Mouse (Mus musculus) forebrain, embryonic 15.5 days (tissue): ENCODE measurements at regions not wholly inside any gene's neighbourhood (a gene's known extent, or its start where the extent isn't known, plus 50 kb on each side); places are given as distances from the start of the nearest gene placed in this dataset.

Experiments used
- ATAC-seq: fragments of 200-750 bp; cut with Nextera tagmentation; replicated peaks from 2 replicates; pipeline ENCODE4 v1.8.0; 2017; ENCODE audit warnings: mild to moderate bottlenecking, moderate TSS enrichment, moderate library complexity
- H3K27ac ChIP-seq: fragments of 300-500 bp; sonication (generic); replicated peaks from 2 replicates; pipeline ENCODE4 v1.5.1; 2015; ENCODE audit warnings: mild to moderate bottlenecking, inconsistent platforms
- H3K27me3 ChIP-seq: fragments of 300-500 bp; sonication (generic); 2 replicates; pipeline ENCODE4 v1.6.1; 2015; ENCODE audit warnings: inconsistent platforms
- H3K36me3 ChIP-seq: fragments of 300-500 bp; sonication (generic); 2 replicates; pipeline ENCODE4 v1.6.1; 2015; ENCODE audit warnings: mild to moderate bottlenecking, inconsistent platforms
- H3K4me1 ChIP-seq: fragments of 300-500 bp; sonication (generic); 2 replicates; pipeline ENCODE4 v1.6.1; 2015; ENCODE audit warnings: inconsistent platforms
- H3K4me2 ChIP-seq: fragments of 300-500 bp; sonication (generic); replicated peaks from 2 replicates; pipeline ENCODE4 v1.6.1; 2015; ENCODE audit warnings: mild to moderate bottlenecking, inconsistent platforms
- H3K4me3 ChIP-seq: fragments of 300-500 bp; sonication (generic); 2 replicates; pipeline ENCODE4 v1.5.1; 2015; ENCODE audit warnings: mild to moderate bottlenecking, inconsistent platforms
- H3K9ac ChIP-seq: fragments of 300-500 bp; sonication (generic); replicated peaks from 2 replicates; pipeline ENCODE4 v1.6.1; 2015; ENCODE audit warnings: mild to moderate bottlenecking, inconsistent platforms
- H3K9me3 ChIP-seq: fragments of 300-500 bp; sonication (generic); 2 replicates; pipeline ENCODE4 v1.6.1; 2016; ENCODE audit warnings: inconsistent platforms
- WGBS: fragments of 180-500 bp; shearing (Covaris S2); methylation state at CpG from one replicate; pipeline ENCODE4 v1.1.7; 2015; ENCODE audit warnings: mixed read lengths; 5-methylcytosine and 5-hydroxymethylcytosine counted together

DNA sequence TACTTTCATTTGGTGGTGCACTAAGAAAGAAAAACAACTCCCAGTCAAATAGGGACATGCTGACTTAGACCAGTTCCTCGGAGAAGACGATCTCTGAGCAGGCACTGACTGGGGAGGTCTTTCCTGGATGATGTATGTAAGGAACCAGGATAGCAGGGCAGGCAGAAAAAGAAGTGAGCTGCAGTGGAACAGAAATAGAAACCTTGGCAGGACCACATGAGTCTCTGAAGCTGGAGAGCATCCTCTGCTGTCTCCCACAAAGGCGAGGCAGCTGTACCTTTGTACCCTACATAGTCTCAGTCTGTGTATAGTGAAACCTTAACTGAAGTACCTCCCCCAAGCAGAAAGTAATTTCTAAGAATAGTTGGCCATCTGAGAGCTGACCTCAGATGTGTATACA lies 104.4 kb upstream of the Gm37988 start:
- no peak for ATAC-seq
- 85% methylated on average over 3 of the region's 3 CpGs for WGBS
- H3K4me3 ChIP-seq: no peak overlapping the region

DNA sequence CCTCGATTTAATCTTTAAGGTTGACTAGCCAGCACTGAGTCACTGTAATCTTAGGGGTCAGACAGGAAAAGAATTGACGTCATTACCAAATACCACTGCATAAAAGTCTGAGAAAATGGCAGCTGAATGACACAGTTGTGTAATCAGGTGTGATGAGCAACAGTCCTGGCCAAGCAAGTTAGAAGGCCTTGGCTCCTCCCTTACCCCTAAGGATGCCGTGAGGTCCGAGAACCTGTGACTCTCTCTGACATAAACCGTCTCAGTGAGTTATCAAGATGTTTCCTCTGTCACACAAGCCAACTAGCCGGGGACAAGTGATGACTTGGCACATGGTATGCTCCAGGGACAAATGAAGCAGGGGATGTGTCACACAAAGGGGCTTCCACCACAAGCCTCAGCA lies 101.5 kb upstream of the Gm37988 start:
- no peak overlapping the region for H3K4me2 ChIP-seq
- no peaks in the 10 kb centered on the region for H3K27me3 ChIP-seq
- H3K9ac ChIP-seq: no peak overlapping the region
- H3K36me3 ChIP-seq: no peaks in the 10 kb centered on the region
- no peak overlapping the region for H3K27ac ChIP-seq
- ATAC-seq: no peak
- no peak overlapping the region for H3K4me3 ChIP-seq
- H3K9me3 ChIP-seq: no peaks in the 10 kb centered on the region
- H3K4me1 ChIP-seq: no peaks in the 10 kb centered on the region
- 85% methylated on average over 6 of the region's 6 CpGs for WGBS

More for the DNA sequence above, 104.4 kb upstream of the Gm37988 start:
- Histone ChIP-seq H3K4me2 (no peak overlapping the region), H3K9ac (no peak overlapping the region), H3K27ac (no peak overlapping the region), H3K27me3 (no peaks in the 10 kb centered on the region), H3K36me3 (no peaks in the 10 kb centered on the region), H3K4me1 (no peaks in the 10 kb centered on the region), H3K9me3 (no peaks in the 10 kb centered on the region)

DNA sequence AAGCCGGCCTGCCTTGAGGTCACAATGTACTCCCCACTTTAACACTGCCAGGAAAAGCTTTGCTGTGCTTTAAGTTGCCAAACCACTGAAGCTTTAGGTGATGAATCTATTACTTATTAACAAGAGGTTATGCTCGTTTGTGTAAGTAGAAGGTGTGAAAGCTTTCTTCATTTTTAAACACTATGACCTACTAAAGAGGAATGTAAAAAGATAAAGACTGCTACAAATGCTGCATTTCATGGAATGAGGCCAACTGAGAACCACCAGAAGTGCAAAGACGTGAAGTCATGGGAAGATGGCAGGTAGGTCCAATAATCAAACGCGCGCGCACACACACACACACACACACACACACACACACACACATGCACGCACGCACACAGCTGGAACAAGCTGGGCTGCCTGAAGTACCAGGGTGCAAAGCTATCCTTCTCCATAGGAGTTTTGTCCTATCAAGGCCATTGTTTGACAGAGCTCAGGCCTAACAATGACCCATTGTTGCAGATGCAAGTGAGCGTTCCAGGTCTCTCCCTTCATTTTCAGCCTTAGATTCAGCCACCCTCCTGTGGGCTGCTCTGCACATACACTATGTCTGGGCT lies 85.3 kb upstream of the Gm37988 start:
- Histone ChIP-seq H3K27me3 (no peaks in the 10 kb centered on the region), H3K4me2 (no peak overlapping the region), H3K9me3 (no peaks in the 10 kb centered on the region), H3K36me3 (no peaks in the 10 kb centered on the region), H3K27ac (no peak overlapping the region), H3K4me1 (no peaks in the 10 kb centered on the region), H3K9ac (no peak overlapping the region), H3K4me3 (no peak overlapping the region)
- WGBS: 82% methylated on average over 10 of the region's 10 CpGs
- ATAC-seq: no peak
